Mouse (Mus musculus): ENCODE results near the gene Mis12.

DNA sequence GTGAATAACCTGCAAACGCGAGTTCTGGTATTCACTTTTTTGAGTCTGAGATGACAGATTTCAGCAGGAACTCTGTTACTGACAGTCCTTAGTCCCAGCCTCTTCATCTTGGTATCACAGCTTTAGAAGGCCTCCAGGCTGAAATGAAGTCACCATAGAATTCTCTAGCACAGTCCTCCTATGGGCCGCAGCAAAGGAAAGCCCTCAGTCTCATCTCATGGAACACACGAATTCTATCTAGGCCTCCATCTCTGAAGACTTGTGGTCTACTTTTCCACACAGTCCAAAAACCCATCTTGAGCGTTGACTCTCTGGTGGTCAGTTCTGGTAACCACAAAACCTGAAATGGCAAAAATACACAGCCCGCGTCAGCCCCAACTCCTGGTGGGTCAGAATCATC lies 12.7 kb downstream of the Mis12 start:
- TF ChIP-seq GATA1 (IDR thresholded peaks at IDR 0.05; ENCODE audit: borderline replicate concordance, low read length) (no peak), CTCF (IDR thresholded peaks at IDR 0.05; ENCODE audit: low read depth, low read length) (no peak), POLR2AphosphoS5 (IDR thresholded peaks at IDR 0.05; ENCODE audit: insufficient replicate concordance, low read depth, low read length) (no peak), TAL1 (conservative IDR thresholded peaks at IDR 0.05; ENCODE audit: low read depth, low read length) (no peak)

Measured in G1E (cell line).